Mouse (Mus musculus) intestine, embryonic 16.5 days (tissue): ENCODE results near the gene Gm10912. TPM values are rescaled to one million over a fixed set of nuclear protein-coding genes. Genes with fewer than 3 reads are reported as not detected.
A peak's percentile ranks its signal among the peaks of the same experiment; 100 is the strongest.
"Not testable (repeated sequence)": the region's sequence is repeated elsewhere in the genome, so short reads cannot be mapped to it uniquely, and the experiment has no call there.

ENCODE experiments used
- ATAC-seq: fragments of 200-750 bp; cut with Nextera tagmentation; 2 replicates; pipeline ENCODE4 v1.8.0; 2017; ENCODE audit warnings: moderate TSS enrichment, moderate library complexity
- H3K27ac ChIP-seq: fragments of 300-500 bp; sonication (generic); 2 replicates; pipeline ENCODE4 v1.5.1; 2014; ENCODE audit warnings: mild to moderate bottlenecking, low read length
- H3K27me3 ChIP-seq: fragments of 300-500 bp; sonication (generic); replicated peaks from 2 replicates; pipeline ENCODE4 v1.6.1; 2014; ENCODE audit warnings: low read length, control low read depth, mixed read lengths; ENCODE audit not compliant: control insufficient read depth, insufficient read depth
- H3K36me3 ChIP-seq: fragments of 300-500 bp; sonication (generic); 2 replicates; pipeline ENCODE4 v1.6.1; 2014; ENCODE audit warnings: low read length, control low read depth; ENCODE audit not compliant: control insufficient read depth, insufficient read depth
- H3K4me1 ChIP-seq: fragments of 300-500 bp; sonication (generic); 2 replicates; pipeline ENCODE4 v1.6.1; 2014; ENCODE audit warnings: low read length, control low read depth, mixed read lengths; ENCODE audit not compliant: control insufficient read depth, insufficient read depth
- H3K4me2 ChIP-seq: fragments of 300-500 bp; sonication (generic); 2 replicates; pipeline ENCODE4 v1.6.1; 2014; ENCODE audit warnings: low read depth, low read length, control low read depth
- H3K4me3 ChIP-seq: fragments of 300-500 bp; sonication (generic); 2 replicates; pipeline ENCODE4 v1.5.1; 2014; ENCODE audit warnings: mild to moderate bottlenecking, low read length
- H3K9ac ChIP-seq: fragments of 300-500 bp; sonication (generic); 2 replicates; pipeline ENCODE4 v1.6.1; 2014; ENCODE audit warnings: low read depth, low read length
- H3K9me3 ChIP-seq: fragments of 300-500 bp; sonication (generic); 2 replicates; pipeline ENCODE4 v1.6.1; 2016; ENCODE audit warnings: low read length, control low read depth; ENCODE audit not compliant: control insufficient read depth
- WGBS: fragments of 180-500 bp; shearing (Covaris S2); extraction: QIAGEN DNeasy Blood & Tissue Kit; methylation state at CpG from one replicate; pipeline ENCODE4 v1.1.7; 2014; 5-methylcytosine and 5-hydroxymethylcytosine counted together
- polyA plus RNA-seq: library from polyadenylated mRNA; unstranded; fragments of >200 nt; fragmentation: Nextera tagmentation; extraction: Ambion mirVana; gene quantifications from 2 replicates; pipeline ENCODE4 v1.2.1, GENCODE M21; 2015

Gene Gm10912
- polyA plus RNA-seq, 1 experiment from 2014 or later = not detected

DNA sequence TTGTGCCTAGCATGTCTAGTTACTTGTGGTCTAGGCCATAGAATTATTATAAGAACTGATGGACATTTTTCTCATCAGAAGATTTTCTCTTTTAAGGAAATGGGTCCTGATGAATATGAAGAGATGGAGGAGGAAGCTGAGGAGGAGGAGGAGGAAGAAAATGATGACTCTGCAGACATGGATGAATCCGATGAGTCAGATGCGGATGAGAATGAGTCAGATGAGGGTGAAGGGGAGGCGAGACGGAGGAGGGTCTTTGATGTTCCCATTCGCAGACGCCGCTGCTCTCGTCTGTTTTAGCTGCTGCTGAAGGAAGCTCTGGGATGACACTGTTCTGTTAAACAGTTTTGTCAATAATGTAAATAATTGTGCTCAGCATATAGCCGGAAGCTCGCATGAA is 5.8 kb upstream of the Gm10912 start:
- Histone ChIP-seq H3K4me2 (no peak overlapping the region), H3K9ac (no peak overlapping the region), H3K27ac (no peak overlapping the region), H3K9me3 (no peaks in the 10 kb centered on the region), H3K27me3 (no peaks in the 10 kb centered on the region), H3K4me3 (no peak overlapping the region), H3K4me1 (no peaks in the 10 kb centered on the region; the same call in 1 of the 2 replicates), H3K36me3 (peaks cover 4% of the 10 kb centered on the region; the same call in 1 of the 2 replicates)
- ATAC-seq = no peak
- WGBS = 53% methylated on average over 10 of the region's 10 CpGs

DNA sequence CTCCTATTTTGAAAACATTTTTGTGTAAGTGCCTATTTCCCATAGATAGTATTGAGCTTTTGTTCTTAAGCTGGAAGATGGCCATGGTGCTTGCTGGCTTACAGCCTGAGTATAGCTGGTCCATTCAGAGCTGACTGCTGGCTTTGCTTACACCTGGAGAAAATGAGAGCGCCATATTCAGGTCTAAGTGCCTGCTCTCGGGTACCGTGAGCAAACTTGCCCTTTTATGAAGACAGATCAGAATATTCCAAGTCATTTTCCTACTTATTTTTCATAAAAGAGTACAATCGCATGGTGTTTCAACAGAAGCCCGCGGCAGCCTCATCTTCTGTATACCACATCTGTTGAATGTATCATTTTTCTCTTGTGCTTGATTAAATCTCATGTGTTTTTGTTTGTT is 4.6 kb upstream of the Gm10912 start:
- H3K27me3 ChIP-seq = no peaks in the 10 kb centered on the region
- H3K9ac ChIP-seq = no peak overlapping the region
- H3K9me3 ChIP-seq = no peaks in the 10 kb centered on the region
- no peak overlapping the region for H3K4me3 ChIP-seq
- H3K4me1 ChIP-seq = no peaks in the 10 kb centered on the region; the same call in 1 of the 2 replicates
- H3K36me3 ChIP-seq = no peaks in the 10 kb centered on the region
- no peak for ATAC-seq
- H3K4me2 ChIP-seq = no peak overlapping the region
- no peak overlapping the region for H3K27ac ChIP-seq
- WGBS = 95% methylated on average over 6 of the region's 6 CpGs

DNA sequence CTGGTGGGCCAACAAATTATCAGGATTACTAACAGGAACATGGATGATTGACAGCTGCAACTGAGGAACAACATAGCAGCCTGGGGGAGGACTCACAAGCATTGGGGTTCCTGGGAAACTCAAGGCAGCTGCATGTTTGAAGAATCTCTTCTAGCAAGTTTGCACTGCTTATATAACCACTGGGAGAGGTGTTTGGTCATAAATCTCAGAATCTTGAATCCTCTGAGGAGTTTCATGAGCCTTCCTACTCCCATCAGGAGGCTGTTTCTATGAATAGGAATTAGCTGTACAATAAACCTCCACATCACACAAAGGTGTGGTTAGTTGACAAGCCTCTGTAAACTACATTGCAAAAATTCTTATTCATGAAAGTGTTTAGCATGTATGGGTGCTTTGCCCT is 3.0 kb upstream of the Gm10912 start:
- Histone ChIP-seq H3K9ac (no peak overlapping the region), H3K4me3 (no peak overlapping the region), H3K9me3 (no peaks in the 10 kb centered on the region), H3K4me2 (no peak overlapping the region), H3K27ac (no peak overlapping the region), H3K27me3 (no peaks in the 10 kb centered on the region), H3K36me3 (no peaks in the 10 kb centered on the region), H3K4me1 (no peaks in the 10 kb centered on the region; the same call in 1 of the 2 replicates)
- ATAC-seq = no peak

DNA sequence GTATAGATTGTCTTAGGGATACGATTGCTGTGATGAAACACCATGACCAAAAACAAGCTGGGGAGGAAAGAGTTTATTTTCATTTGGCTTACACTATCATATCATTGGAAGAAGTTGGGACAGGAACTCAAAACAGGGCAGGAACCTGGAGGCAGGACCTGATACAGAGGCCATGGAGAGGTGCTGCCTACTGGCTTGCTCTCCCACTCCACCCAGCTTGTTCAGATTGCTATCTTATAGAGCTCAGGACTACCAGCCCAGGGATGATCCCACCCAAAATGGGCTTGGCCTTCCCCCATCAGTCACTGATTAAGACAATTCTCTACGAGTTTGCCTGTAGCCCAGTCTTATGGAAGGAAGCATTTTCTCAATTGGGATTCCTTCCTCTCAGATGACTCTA is 1.5 kb upstream of the Gm10912 start:
- H3K4me2 ChIP-seq = no peak overlapping the region
- H3K36me3 ChIP-seq = no peaks in the 10 kb centered on the region
- H3K4me1 ChIP-seq = no peaks in the 10 kb centered on the region; the same call in 1 of the 2 replicates
- H3K27ac ChIP-seq = no peak overlapping the region
- no peaks in the 10 kb centered on the region for H3K27me3 ChIP-seq
- H3K9ac ChIP-seq = no peak overlapping the region
- ATAC-seq = no peak
- no peak overlapping the region for H3K4me3 ChIP-seq
- 71% methylated on average over 2 of the region's 2 CpGs for WGBS
- H3K9me3 ChIP-seq = no peaks in the 10 kb centered on the region

DNA sequence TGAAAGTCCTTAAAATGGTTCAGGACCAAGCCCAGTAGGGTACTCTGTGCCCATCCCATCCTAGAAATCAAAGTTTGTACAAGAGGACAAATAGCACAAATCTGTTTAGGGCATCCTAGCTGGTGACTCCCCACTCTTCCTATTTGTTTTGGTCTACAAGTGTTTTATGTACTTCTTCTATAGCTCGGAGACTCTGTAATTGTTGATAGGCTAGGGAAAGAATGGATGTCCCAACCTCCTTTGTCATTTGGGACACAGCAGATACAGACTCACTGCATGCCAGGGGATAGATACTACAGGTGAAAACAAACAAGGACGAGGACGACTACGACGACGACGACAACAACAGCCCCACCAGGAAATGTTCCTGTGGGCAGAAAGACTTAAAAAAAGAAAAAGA is 2.8 kb downstream of the Gm10912 start, which contains the start of gene Gm10799:
TSS of gene Gm10799 (minus strand) at position 101 of the 400 bp plus-strand sequence.
- 83% methylated on average over 7 of the region's 7 CpGs for WGBS
- not testable (repeated sequence) for H3K36me3 ChIP-seq, H3K27ac ChIP-seq, H3K4me1 ChIP-seq, ATAC-seq, H3K4me2 ChIP-seq, H3K4me3 ChIP-seq, H3K9ac ChIP-seq, H3K9me3 ChIP-seq, H3K27me3 ChIP-seq

DNA sequence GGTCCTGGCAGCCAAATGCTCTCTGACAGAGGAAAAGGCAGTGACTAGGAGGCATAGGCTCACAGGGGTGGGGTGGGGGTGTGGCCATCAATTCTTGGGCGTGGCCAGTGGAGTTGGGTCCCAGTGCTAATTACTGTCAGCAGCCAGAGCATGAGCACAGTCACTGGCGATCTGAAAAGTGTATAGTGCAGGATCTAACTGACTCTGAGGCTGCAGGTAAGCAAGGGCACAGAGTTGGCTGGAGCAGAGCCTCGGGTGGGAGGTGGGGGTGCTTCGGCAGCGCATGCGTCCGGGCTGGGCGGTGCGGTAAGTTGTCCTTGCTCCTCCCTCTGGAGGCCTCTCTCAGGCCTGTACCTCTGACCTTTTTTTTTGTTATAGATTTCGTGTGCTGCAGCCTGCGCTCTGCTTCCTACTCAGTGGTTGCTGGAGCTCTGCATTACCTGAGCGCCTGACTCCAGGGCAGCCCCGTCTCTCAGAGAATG is 4.1 kb downstream of the Gm10912 start, which contains the start of gene Cd59b:
TSS of gene Cd59b (plus strand) at position 146 of the 482 bp plus-strand sequence.
- Histone ChIP-seq H3K4me1 (no peaks in the 10 kb centered on the region), H3K27me3 (no peaks in the 10 kb centered on the region), H3K27ac (peak within 1 kb of the TSS; percentile 11; the same call in 1 of the 2 replicates), H3K4me3 (peak within 1 kb of the TSS; percentile 46), H3K9me3 (no peaks in the 10 kb centered on the region), H3K4me2 (peak within 1 kb of the TSS; percentile 65), H3K9ac (peak within 1 kb of the TSS; percentile 56), H3K36me3 (no peaks in the 10 kb centered on the region)
- ATAC-seq = peak; percentile 94
- 10% methylated on average over 13 of the region's 13 CpGs for WGBS

DNA sequence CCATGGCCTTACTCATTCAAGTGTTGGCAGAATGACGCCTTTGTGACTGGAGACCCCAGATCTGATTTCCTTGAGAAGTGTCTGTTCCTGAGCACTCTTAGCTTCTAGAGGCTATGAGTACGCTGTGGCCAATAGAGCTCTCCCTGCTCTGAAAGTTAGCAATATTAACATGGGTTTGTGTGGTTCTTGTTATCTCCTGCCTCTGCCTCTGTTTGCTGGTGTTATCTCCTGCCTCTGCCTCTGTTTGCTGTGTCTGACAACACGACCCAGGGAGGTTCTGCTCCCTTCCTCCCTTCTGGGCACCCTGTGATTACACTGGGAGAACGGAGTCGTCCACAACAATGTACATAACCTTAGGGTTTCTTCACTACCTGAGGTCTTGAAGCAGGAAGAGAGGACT is 12.7 kb downstream of the Gm10912 start:
- not testable (repeated sequence) for H3K27ac ChIP-seq, H3K36me3 ChIP-seq, H3K27me3 ChIP-seq, H3K4me2 ChIP-seq, H3K4me1 ChIP-seq, H3K9ac ChIP-seq, H3K9me3 ChIP-seq, H3K4me3 ChIP-seq
- ATAC-seq = peak; percentile 64
- 51% methylated on average over 5 of the region's 5 CpGs for WGBS

DNA sequence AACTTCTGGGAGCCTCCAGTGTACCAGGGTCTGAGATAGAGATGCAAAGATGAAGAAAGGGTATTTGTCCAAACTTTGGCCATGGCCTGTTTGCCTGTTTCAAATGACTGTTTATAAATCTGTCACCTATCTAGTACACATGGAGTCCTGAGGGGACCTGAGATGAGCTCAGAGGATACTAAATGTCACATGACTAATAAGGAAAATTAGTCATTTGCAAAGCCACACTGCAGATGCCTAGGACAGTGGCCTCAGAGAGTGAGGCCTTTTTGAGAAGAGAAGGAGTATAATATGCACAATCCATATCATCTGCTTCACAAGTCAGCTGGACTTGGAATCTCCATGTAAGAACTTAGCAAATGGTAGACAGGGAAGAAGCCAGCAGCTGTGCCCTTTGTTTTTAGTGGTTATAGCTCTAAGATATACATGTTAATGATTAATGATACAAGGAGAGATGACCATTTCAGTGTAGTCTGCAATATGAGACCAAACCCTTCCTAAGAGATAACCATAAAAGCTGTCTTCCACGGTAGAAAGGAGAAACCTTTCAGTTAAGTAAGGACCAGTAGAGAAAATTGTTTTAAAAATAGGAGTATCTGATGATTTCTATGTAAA is 15.9 kb downstream of the Gm10912 start:
- no CpG with 5 or more reads among the region's 1 CpGs for WGBS
- H3K4me3 ChIP-seq, H3K4me2 ChIP-seq, H3K4me1 ChIP-seq, H3K9me3 ChIP-seq, H3K9ac ChIP-seq, H3K36me3 ChIP-seq, H3K27me3 ChIP-seq, H3K27ac ChIP-seq: not testable (repeated sequence)
- peak; percentile 82 for ATAC-seq

DNA sequence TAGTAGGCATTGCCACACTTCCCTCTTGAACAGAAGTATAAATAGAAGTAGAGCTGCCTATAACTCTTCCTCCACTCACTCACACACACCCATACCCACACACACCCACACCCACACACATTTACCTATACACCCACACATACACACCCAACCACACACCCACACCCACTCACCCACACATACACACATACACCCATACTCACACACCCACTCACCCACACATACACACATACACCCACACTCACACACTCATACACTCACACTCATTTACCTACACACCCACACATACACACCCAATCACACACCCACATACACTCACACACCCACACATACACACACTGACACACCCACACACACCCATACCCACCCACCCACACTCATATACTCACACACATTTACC is 16.8 kb downstream of the Gm10912 start:
- Histone ChIP-seq H3K27ac (no peak overlapping the region), H3K4me3 (no peak overlapping the region), H3K9ac (no peak overlapping the region), H3K36me3 (no peaks in the 10 kb centered on the region), H3K4me2 (no peak overlapping the region), H3K27me3 (no peaks in the 10 kb centered on the region), H3K9me3 (no peaks in the 10 kb centered on the region), H3K4me1 (no peaks in the 10 kb centered on the region)
- no peak for ATAC-seq

DNA sequence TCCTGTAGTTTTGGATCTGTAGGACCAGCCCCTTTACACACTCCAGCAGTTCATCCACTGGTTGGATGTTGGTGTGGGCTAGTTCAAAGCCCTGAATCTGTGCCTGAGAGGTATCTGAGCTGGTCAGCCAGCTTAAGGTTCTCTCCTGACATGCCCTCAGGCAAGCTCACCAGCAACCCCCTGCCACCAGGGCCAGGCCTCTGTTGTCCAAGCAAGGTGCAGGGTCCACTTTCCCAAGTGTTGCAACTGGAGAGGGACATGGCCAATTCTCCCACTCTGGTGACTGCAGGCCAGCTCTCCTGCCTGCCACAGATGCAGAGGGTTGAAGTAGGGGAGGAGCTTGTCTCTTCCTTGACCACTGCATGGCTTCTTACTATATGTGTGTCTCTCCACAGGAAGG is 18.4 kb downstream of the Gm10912 start:
- not testable (repeated sequence) for H3K9ac ChIP-seq, H3K4me2 ChIP-seq, H3K27me3 ChIP-seq, H3K4me1 ChIP-seq, H3K27ac ChIP-seq, H3K9me3 ChIP-seq, H3K4me3 ChIP-seq, H3K36me3 ChIP-seq
- 0 out of 2 replicates have a peak, but pooled peaks have one; percentile 7 for ATAC-seq
